Comparison of ENCODE assay signal across 12 mouse cellular contexts in the genomic region with DNA sequence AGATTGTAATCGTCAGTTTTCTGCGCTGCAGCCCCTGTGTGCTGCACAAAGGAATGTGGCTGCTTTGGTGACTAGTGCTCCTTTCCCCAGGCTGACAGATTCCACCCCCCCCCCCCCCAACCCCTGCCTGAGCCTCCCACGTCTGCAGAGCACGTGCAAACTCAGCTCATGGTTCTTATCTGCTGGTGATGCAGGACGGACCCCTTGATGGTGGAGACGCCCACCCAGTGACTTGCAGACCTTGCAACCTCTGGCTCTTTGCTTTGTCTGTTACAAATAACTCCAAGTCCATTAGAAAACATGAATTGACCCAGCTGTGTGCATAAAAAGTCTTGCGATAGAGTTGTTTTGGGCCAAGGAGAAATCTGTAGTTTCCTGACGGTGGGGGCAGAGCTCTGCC. TPM values are rescaled to one million over a fixed set of nuclear protein-coding genes. Genes with fewer than 3 reads are reported as not detected.
DNase-seq lines count a peak whose midpoint lies in the region; ATAC-seq and TF ChIP-seq lines count a peak whose summit lies in the region.
"Had no signal": no experiment of that assay in that cellular context is flagged by ENCODE, and none has a peak within 500 bp of the region (broad histone marks: within the 10 kb centered on the region; RNA-seq: fewer than 3 reads in every experiment).

No protein-coding gene starts in this region.

- no peak for TF ChIP-seq EP300 in heart, postnatal 0 days (IDR thresholded peaks at IDR 0.05; ENCODE audit: low read depth)

- H3K27me3 ChIP-seq in heart, postnatal 0 days (ENCODE audit: control insufficient read depth, insufficient read depth, low read length) = no peaks in the 10 kb centered on the region
- H3K27me3 ChIP-seq in liver, embryonic 12.5 days (replicated peaks) = peaks cover 16% of the 10 kb centered on the region

- no peaks in the 10 kb centered on the region for H3K9me3 ChIP-seq in heart, postnatal 0 days (replicated peaks; ENCODE audit: control insufficient read depth, low read length)
- no peaks in the 10 kb centered on the region for H3K9me3 ChIP-seq in liver, embryonic 12.5 days (replicated peaks)

- no peak overlapping the region for H3K9ac ChIP-seq in heart, postnatal 0 days (replicated peaks; ENCODE audit: low read depth, low read length)
- no peak overlapping the region for H3K9ac ChIP-seq in liver, embryonic 12.5 days

- 12% methylated on average over 8 of the region's 8 CpGs for WGBS in heart, postnatal 0 days
- WGBS in liver, embryonic 12.5 days (ENCODE audit: insufficient replicate concordance) = 15% methylated on average over 8 of the region's 8 CpGs

- TF ChIP-seq CTCF in heart, postnatal 0 days (IDR thresholded peaks at IDR 0.05; ENCODE audit: low read depth) = no peak

- H3K4me3 ChIP-seq in heart, postnatal 0 days (ENCODE audit: low read depth, low read length) = no peak overlapping the region
- peak overlapping the region; percentile 19 for H3K4me3 ChIP-seq in liver, embryonic 12.5 days
- H3K4me3 ChIP-seq: erythroblast, embryonic 14.5 days had no signal

- no peaks in the 10 kb centered on the region for H3K36me3 ChIP-seq in heart, postnatal 0 days (replicated peaks; ENCODE audit: control insufficient read depth, insufficient read depth, low read length)
- no peaks in the 10 kb centered on the region for H3K36me3 ChIP-seq in liver, embryonic 12.5 days

- ATAC-seq in heart, postnatal 0 days (ENCODE audit: insufficient read depth, low read depth) = no peak
- ATAC-seq in liver, embryonic 12.5 days = no peak

- H3K4me2 ChIP-seq in heart, postnatal 0 days (ENCODE audit: low read depth, low read length) = peak overlapping the region; percentile 4; the same call in 1 of the 2 replicates
- H3K4me2 ChIP-seq in liver, embryonic 12.5 days = peak overlapping the region; percentile 27
- H3K4me2 ChIP-seq: midbrain, embryonic 11.5 days had no signal

- intact Hi-C loops in heart, postnatal 25 days (cut with DNase I) = no loop called here

- H3K4me1 ChIP-seq in heart, postnatal 0 days (ENCODE audit: control insufficient read depth, insufficient read depth) = no peaks in the 10 kb centered on the region
- H3K4me1 ChIP-seq in liver, embryonic 12.5 days = peaks cover 37% of the 10 kb centered on the region

- H3K27ac ChIP-seq in heart, postnatal 0 days (ENCODE audit: low read depth) = no peak overlapping the region
- no peak overlapping the region for H3K27ac ChIP-seq in liver, embryonic 12.5 days

- DNase-seq in heart, postnatal 0 days (ENCODE audit: low spot score) = no peak
- DNase-seq in heart, postnatal 25 days (ENCODE audit: low spot score) = no peak
- DNase-seq in thymus, postnatal 0 days (ENCODE audit: low spot score) = peak; percentile 38
- no peak for DNase-seq in thymus, postnatal 25 days
- DNase-seq in natural killer cell, adult 2 months (ENCODE audit: low spot score in 2 of 2) = no peak
- DNase-seq in layer of hippocampus, postnatal 14 days (ENCODE audit: low spot score in 2 of 2) = no peak
- no peak for DNase-seq in gastrocnemius, postnatal 10 days
- DNase-seq: cerebellum, adult 18-20 months had no signal

RNA-seq across cellular contexts. Expression of a gene that starts 1.3 kb away (rescaled TPM):
- 5.2 and 12.5 TPM in 2 replicates for total RNA-seq in heart, postnatal 0 days (2014; rRNA removed; ENCODE audit: low replicate concordance)
- polyA plus RNA-seq in heart, postnatal 0 days (2015; fragmentation: Nextera tagmentation; extraction: Ambion mirVana) = 2.9 and 3.2 TPM in 2 replicates
- total RNA-seq in heart, postnatal 25 days (2021) = 1 to 10 TPM in 1 of 2 experiments, under 1 TPM in 1; 0.36 to 1.4 TPM
- polyA plus RNA-seq in thymus, postnatal 0 days (2015; fragmentation: Nextera tagmentation; extraction: Ambion mirVana) = 218 and 221 TPM in 2 replicates
- polyA plus RNA-seq in liver, embryonic 12.5 days (2016; fragmentation: Nextera tagmentation; extraction: Ambion mirVana) = 32.2 and 35.8 TPM in 2 replicates
- total RNA-seq in layer of hippocampus, postnatal 14 days (2021) = not detected
- 1 to 10 TPM; 1.8 to 4.4 TPM for total RNA-seq in gastrocnemius, postnatal 10 days (2021)
- total RNA-seq: layer of hippocampus, postnatal 25 days had no signal

RNA-seq across cellular contexts. Expression of a gene that starts 52.6 kb away (rescaled TPM):
- total RNA-seq in heart, postnatal 0 days (2014; rRNA removed; ENCODE audit: low replicate concordance) = 101 and 118 TPM in 2 replicates
- polyA plus RNA-seq in heart, postnatal 0 days (2015; fragmentation: Nextera tagmentation; extraction: Ambion mirVana) = 140 and 143 TPM in 2 replicates
- total RNA-seq in heart, postnatal 25 days (2021) = 10 to 100 TPM; 79.7 to 85.4 TPM
- 132 and 133 TPM in 2 replicates for polyA plus RNA-seq in thymus, postnatal 0 days (2015; fragmentation: Nextera tagmentation; extraction: Ambion mirVana)
- polyA plus RNA-seq in liver, embryonic 12.5 days (2016; fragmentation: Nextera tagmentation; extraction: Ambion mirVana) = 108 and 114 TPM in 2 replicates
- 10 to 100 TPM; 75.5 to 77.9 TPM for total RNA-seq in layer of hippocampus, postnatal 14 days (2021)
- 100 to 1,000 TPM; 102 to 107 TPM for total RNA-seq in gastrocnemius, postnatal 10 days (2021)
